Mouse (Mus musculus) c-Kit-negative CD71-positive TER-119-positive erythroid progenitor cells, embryonic 14.5 days (primary cell): Measurements from ENCODE around the gene Gm8108.
"Not testable (repeated sequence)": the region's sequence is repeated elsewhere in the genome, so short reads cannot be mapped to it uniquely, and the experiment has no call there.

Source experiments
- DNase-seq: peaks from one replicate; pipeline ENCODE4 v3.0.0-alpha.2; 2013; ENCODE audit warnings: low read depth, low spot score

Gene Gm8108

DNA sequence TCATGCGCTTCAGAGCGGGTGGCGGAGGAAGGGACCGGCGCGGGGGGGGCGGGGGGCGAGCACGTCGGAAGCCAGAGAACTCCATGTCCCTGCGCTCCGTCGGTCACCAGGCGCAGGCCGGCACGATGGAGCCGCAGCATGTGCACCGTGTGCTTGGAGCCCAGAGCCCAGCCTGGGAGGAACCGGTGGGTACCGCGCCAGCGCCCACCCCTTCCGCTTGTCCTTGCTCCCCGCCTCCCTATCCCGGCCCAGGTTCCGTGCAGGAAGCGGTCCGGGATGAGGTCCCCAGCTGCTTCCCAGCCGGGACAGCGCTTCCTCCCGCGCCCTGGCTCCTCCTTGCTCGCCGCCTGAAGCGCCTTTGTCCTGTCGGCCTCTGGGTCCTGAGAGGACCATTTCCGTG lies at the start of gene Gm8108:
Gm8108 (plus strand) TSS at position 101 of the 400 bp plus-strand sequence.
- not testable (repeated sequence) for DNase-seq

DNA sequence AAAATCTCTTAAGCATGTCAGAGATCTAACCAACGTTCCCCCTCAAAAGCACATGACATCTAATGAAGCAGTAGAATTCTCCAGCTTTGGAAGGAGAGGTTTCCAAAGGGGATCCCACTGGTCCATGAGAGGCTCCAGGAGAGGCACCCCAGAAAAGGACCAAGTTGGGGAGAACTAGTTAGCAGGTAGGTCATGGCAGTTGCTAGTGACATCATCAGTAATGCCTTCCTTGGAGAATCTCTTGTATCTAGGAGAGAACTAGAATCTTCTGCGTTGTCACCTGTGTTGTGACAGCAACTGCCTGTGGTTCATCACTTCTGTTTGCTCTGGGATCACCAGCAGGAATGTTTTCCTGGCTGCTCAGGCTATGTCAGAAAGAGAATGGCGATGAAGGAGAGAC lies 26.5 kb upstream of the Gm8108 start, which contains the start of gene Gm3115:
Gm3115 (plus strand) TSS at position 301 of the 400 bp plus-strand sequence.
- DNase-seq: not testable (repeated sequence)

DNA sequence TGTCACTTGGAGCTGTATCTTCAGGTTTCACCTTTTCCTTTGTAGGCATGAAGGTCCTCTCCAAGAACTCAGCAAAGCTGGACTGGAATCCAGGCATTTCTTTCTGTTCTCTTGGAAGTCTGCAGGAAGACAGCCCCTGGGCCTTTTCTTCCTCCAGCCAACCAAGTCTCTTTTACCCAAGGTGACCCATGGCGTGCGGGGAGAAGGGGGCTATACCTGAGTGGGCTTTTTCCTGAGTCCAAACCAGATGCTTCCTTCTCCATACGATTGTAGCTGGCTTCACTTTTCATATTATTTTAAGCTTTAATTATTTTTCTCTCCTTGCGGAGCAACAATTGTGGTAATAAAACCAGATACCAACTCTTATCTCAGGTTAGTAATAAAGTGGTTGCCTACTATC lies 31.3 kb downstream of the Gm8108 start:
- DNase-seq: not testable (repeated sequence)

DNA sequence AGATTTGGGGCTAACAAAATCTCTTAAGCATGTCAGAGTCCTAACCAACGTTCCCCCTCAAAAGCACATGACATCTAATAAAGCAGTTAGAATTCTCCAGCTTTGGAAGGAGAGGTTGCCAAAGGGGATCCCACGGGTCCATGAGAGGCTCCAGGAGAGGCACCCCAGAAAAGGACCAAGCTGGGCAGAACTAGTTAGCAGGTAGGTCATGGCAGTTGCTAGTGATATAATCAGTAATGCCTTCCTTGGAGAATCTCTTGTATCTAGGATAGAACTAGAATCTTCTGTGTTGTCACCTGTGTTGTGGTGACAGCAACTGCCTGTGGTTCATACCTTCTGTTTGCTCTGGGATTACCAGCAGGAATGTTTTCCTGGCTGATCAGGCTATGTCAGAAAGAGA lies 54.4 kb downstream of the Gm8108 start, which contains the start of gene Gm3127:
Gm3127 (plus strand) TSS at position 301 of the 400 bp plus-strand sequence.
- not testable (repeated sequence) for DNase-seq

DNA sequence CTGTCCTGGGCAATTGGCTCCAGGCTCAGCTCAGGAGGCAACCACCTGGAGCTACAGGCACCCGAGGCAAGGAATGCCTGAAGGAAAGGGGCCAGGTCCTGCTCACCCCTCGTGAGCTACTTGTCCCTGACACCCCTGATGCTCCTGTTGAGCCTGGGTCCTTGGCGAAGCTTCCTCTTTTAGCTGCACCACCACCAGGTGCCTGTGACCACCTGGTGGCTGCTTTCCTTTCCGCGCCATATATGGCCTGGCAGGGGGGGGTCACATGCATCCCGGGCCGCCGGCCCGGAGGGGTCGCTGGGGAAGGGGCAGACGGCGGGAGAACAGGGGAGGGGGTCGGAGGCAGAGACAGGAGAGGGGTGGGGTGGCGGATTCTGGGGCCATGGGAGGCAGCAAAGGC lies 71.7 kb downstream of the Gm8108 start:
- not testable (repeated sequence) for DNase-seq
